Mouse (Mus musculus) forebrain, embryonic 11.5 days (tissue): ENCODE measurements around the gene Bmper. TPM values are rescaled to one million over a fixed set of nuclear protein-coding genes. Genes with fewer than 3 reads are reported as not detected.

ENCODE experiments used
- ATAC-seq: fragments of 200-750 bp; cut with Nextera tagmentation; replicated peaks from 2 replicates; pipeline ENCODE4 v1.8.0; 2017; ENCODE audit warnings: moderate TSS enrichment; ENCODE audit not compliant: low FRiP score
- DNase-seq: peaks from one replicate; pipeline ENCODE4 v3.0.0-alpha.2; 2017; ENCODE audit warnings: low spot score
- H3K27ac ChIP-seq: fragments of 300-500 bp; sonication (generic); 2 replicates; pipeline ENCODE4 v1.5.1; 2014; ENCODE audit warnings: low read depth, low read length
- H3K27me3 ChIP-seq: fragments of 300-500 bp; sonication (generic); 2 replicates; pipeline ENCODE4 v1.6.1; 2014; ENCODE audit warnings: mild to moderate bottlenecking, low read length, mixed read lengths; ENCODE audit not compliant: control insufficient read depth, insufficient read depth
- H3K36me3 ChIP-seq: fragments of 300-500 bp; sonication (generic); 2 replicates; pipeline ENCODE4 v1.6.1; 2014; ENCODE audit warnings: mild to moderate bottlenecking, low read length, moderate library complexity, mixed read lengths; ENCODE audit not compliant: control insufficient read depth, insufficient read depth
- H3K4me1 ChIP-seq: fragments of 300-500 bp; sonication (generic); replicated peaks from 2 replicates; pipeline ENCODE4 v1.6.1; 2014; ENCODE audit warnings: low read length, mixed read lengths; ENCODE audit not compliant: control insufficient read depth, insufficient read depth
- H3K4me2 ChIP-seq: fragments of 300-500 bp; sonication (generic); 2 replicates; pipeline ENCODE4 v1.6.1; 2014; ENCODE audit warnings: low read depth, mild to moderate bottlenecking, low read length, moderate library complexity, mixed read lengths; ENCODE audit not compliant: severe bottlenecking
- H3K4me3 ChIP-seq: fragments of 300-500 bp; sonication (generic); 2 replicates; pipeline ENCODE4 v1.5.1; 2014; ENCODE audit warnings: low read depth, low read length
- H3K9ac ChIP-seq: fragments of 300-500 bp; sonication (generic); 2 replicates; pipeline ENCODE4 v1.6.1; 2014; ENCODE audit warnings: low read length
- H3K9me3 ChIP-seq: fragments of 300-500 bp; sonication (generic); 2 replicates; pipeline ENCODE4 v1.6.1; 2016; ENCODE audit warnings: low read length, mixed read lengths; ENCODE audit not compliant: control insufficient read depth
- WGBS: fragments of 180-500 bp; shearing (Covaris S2); extraction: QIAGEN DNeasy Blood & Tissue Kit; methylation state at CpG from one replicate; pipeline ENCODE4 v1.1.7; 2014; 5-methylcytosine and 5-hydroxymethylcytosine counted together
- polyA plus RNA-seq: library from polyadenylated mRNA; unstranded; fragments of >200 nt; fragmentation: Nextera tagmentation; extraction: Ambion mirVana; gene quantifications from 2 replicates; pipeline ENCODE4 v1.2.1, GENCODE M21; 2014

Gene Bmper
- polyA plus RNA-seq, 1 experiment from 2014 or later = 8.5 TPM

DNA sequence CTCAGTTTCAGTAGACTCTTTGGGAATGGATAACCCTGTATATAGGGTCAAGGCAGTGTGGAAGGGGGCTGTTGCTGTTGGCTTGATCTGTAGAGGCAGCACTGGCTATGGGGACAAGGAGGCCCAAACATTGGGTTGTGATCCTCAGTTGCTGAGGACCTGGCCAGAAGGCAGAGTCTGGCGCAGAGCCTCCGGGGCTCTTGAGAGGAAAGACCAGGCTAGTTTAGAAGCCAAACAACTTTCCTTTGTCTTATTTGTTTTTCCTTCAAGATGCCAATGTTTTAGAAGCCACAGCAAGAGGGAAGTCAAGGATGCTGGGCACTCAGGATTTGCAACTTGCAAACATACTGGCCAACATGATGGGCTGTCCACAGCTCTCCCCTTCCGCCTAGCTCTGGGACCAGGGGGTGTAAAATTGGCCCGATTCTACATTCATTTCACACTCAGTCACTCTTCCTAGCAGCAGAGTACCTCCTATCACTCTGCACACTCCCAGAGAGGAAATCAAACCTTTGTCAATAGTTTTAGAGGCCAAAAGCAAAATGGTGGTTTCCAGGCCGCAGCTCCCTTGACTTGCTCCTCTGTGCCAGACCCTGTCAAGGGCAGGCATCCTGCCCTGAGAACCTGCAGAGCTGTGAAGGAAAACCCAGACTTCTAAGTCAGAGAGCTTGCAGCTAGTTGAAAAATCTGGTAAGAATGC lies 92.9 kb downstream of the Bmper start:
- ATAC-seq (no peak), DNase-seq (no peak)
- no peaks in the 10 kb centered on the region for H3K4me1 ChIP-seq
- H3K36me3 ChIP-seq = no peaks in the 10 kb centered on the region
- H3K4me2 ChIP-seq = no peak overlapping the region
- no peaks in the 10 kb centered on the region for H3K9me3 ChIP-seq
- WGBS = 93% methylated on average over 5 of the region's 5 CpGs
- H3K4me3 ChIP-seq = no peak overlapping the region
- H3K27me3 ChIP-seq = no peaks in the 10 kb centered on the region
- H3K27ac ChIP-seq = no peak overlapping the region
- no peak overlapping the region for H3K9ac ChIP-seq

DNA sequence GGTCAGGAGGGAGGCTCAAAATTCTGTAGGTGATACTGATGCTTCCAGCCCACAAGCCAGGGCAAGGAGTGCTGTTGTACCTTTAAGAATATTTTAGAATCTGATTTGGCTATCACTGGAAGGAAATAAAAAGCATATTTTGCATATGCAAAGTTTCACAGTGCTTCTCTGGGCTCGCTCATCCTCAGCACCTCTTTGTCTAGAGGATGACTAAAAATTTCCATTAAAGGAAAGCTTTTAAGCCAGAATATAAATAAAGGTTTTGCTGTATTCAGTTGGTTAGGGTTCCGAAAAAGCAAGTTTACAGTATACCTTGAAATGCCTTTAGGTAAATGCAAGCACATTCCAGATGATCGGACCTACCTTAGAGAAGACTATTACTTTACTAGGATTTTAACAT lies 105.0 kb downstream of the Bmper start:
- ATAC-seq (no peak), DNase-seq (no peak)
- Histone ChIP-seq H3K36me3 (no peaks in the 10 kb centered on the region), H3K9me3 (no peaks in the 10 kb centered on the region), H3K27me3 (no peaks in the 10 kb centered on the region), H3K4me1 (no peaks in the 10 kb centered on the region; the same call in 1 of the 2 replicates), H3K9ac (no peak overlapping the region), H3K4me2 (no peak overlapping the region), H3K27ac (no peak overlapping the region), H3K4me3 (no peak overlapping the region)
- 90% methylated on average over 3 of the region's 3 CpGs for WGBS

DNA sequence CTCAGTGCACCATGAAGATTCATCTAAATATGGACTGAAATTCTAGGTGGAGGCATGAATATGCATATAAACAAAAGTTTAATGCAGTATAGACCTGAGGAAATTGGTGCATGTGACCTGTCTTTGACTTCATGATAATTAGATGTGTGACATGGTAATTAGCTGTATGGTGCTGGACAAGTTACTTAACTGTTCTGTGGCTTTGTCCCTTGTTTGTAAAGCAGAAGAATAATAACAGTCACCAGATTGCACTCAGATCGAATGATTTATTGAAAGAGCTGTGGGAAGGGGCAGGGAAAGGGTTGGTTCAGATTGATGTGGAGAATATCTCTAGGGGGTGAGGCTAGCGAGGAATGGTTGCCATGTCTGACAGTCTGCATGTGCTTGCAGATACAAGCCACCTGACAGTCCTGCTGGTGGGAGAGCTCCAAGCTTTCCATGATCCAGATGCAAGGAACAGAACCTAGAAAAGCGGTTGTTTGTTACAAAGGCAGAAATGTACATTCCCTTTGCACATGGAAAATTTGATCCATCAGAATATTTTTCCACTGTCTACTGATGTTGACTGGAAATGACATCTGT lies 110.3 kb downstream of the Bmper start:
- H3K27ac ChIP-seq = no peak overlapping the region
- ATAC-seq (no peak; the same call in 1 of the 2 replicates), DNase-seq (no peak)
- no peaks in the 10 kb centered on the region for H3K36me3 ChIP-seq
- no peaks in the 10 kb centered on the region for H3K27me3 ChIP-seq
- no peak overlapping the region for H3K9ac ChIP-seq
- no peaks in the 10 kb centered on the region; the same call in 1 of the 2 replicates for H3K9me3 ChIP-seq
- no peaks in the 10 kb centered on the region; the same call in 1 of the 2 replicates for H3K4me1 ChIP-seq
- 65% methylated on average over 3 of the region's 3 CpGs for WGBS
- H3K4me3 ChIP-seq = no peak overlapping the region
- no peak overlapping the region for H3K4me2 ChIP-seq

DNA sequence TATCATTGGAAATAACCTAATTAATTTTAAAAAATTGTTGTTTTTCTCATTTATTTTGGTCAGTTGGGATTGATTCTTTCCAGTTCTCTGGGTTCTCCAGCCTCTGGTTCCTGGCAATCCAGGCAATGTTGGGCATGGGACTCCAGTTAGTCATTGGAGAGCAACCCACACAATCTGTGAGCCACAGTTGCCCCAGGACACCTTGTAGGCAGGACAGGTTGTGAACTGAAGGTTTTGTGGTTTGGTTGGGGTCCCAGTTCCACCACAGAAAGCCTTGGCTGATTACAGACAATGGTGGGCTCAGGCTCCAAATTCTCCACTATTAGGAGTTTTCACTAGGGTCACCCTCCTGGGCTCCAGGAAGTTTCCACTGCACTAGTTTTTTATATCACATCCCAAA lies 117.7 kb downstream of the Bmper start:
- H3K36me3 ChIP-seq = no peaks in the 10 kb centered on the region
- H3K4me1 ChIP-seq = no peaks in the 10 kb centered on the region
- no peaks in the 10 kb centered on the region; the same call in 1 of the 2 replicates for H3K9me3 ChIP-seq
- H3K4me2 ChIP-seq = no peak overlapping the region
- no peak for ATAC-seq
- DNase-seq = no peak
- no peak overlapping the region for H3K4me3 ChIP-seq
- H3K27me3 ChIP-seq = no peaks in the 10 kb centered on the region
- H3K9ac ChIP-seq = no peak overlapping the region
- no peak overlapping the region for H3K27ac ChIP-seq

DNA sequence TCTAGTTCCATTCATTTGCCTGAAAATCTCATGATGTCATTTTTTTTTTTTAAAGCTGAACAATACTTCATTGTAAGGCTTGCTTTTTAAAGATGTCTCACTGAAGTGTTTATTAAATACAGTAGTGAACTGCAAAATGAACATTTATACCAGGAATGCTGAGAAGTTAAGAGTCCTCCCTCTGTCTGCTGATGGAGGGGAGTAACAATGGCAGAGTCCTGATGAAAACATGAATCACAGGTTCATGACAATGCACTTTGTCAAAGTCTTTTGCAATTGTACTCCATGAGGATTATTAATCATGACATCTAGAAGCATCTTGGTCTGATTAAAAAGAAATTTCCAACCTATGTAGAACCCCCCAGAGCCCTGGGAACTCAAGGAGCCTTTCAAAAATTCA lies 118.4 kb downstream of the Bmper start:
- no peaks in the 10 kb centered on the region; the same call in 1 of the 2 replicates for H3K9me3 ChIP-seq
- no peak for DNase-seq
- ATAC-seq = no peak
- no peaks in the 10 kb centered on the region for H3K27me3 ChIP-seq
- no peak overlapping the region for H3K4me3 ChIP-seq
- H3K4me2 ChIP-seq = no peak overlapping the region
- H3K4me1 ChIP-seq = no peaks in the 10 kb centered on the region
- H3K27ac ChIP-seq = no peak overlapping the region
- H3K36me3 ChIP-seq = no peaks in the 10 kb centered on the region
- no peak overlapping the region for H3K9ac ChIP-seq

DNA sequence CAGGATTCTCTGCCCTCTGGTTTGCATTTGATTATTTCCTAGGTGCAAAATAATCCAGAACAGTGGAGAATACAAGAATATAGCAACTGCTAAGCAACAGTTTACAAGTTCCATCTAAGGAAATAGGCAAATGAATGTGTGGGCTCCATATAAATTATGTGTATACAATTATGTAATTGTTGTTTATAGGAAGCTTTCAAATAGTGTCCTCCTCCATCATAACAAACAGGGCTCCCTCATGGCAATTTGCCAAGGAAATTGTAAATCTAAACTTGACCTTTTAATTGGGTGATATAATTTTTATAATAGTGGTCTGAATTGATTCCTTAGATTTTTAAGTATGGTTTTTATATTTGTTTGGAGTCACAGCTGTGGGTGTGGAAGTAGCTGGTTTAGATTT lies 121.5 kb downstream of the Bmper start:
- DNase-seq = no peak
- H3K36me3 ChIP-seq = no peaks in the 10 kb centered on the region
- H3K9ac ChIP-seq = no peak overlapping the region
- no peaks in the 10 kb centered on the region for H3K4me1 ChIP-seq
- ATAC-seq = no peak
- H3K4me2 ChIP-seq = no peak overlapping the region
- no peaks in the 10 kb centered on the region for H3K9me3 ChIP-seq
- no peak overlapping the region for H3K27ac ChIP-seq
- no peak overlapping the region for H3K4me3 ChIP-seq
- no peaks in the 10 kb centered on the region for H3K27me3 ChIP-seq

DNA sequence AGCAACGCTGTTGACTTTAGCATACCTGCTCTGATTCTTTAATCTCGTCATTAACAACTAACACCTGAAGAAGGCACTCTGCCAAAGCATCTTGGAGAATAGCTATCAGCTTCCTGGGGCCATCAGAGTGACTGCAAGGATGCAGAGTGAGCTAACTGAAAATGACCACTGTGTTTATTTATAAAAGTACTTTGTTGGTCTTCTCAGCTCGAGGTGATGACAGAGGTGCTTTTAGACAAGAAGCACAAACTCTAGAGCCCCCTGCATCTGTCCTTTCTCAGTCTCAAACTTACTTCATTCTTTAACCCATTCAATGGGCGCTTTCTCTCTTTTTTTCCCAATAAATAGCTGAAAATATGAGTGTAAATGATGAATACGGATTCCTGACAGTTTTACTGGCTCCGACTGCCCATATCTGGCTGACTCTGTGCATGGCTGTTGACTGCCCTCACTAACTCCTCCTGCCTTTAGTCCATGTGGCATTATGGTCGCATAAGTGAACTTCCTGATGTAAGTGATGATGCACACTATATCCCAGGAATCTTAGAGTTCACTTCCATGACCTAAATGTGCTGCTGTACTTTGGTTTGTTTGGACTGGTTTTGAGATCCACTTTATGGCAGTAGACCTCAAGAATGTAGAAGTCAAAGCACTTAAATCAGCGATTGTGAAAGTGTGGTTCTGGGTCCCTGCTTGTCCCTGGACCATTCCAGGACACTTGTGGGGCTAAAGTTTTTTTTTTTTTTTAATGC lies 122.4 kb downstream of the Bmper start:
- WGBS = 83% methylated on average over 8 of the region's 8 CpGs
- no peaks in the 10 kb centered on the region for H3K4me1 ChIP-seq
- no peak overlapping the region for H3K9ac ChIP-seq
- H3K27ac ChIP-seq = no peak overlapping the region
- no peaks in the 10 kb centered on the region for H3K27me3 ChIP-seq
- no peak for DNase-seq
- no peak overlapping the region for H3K4me3 ChIP-seq
- H3K4me2 ChIP-seq = no peak overlapping the region
- no peak for ATAC-seq
- no peaks in the 10 kb centered on the region for H3K36me3 ChIP-seq
- no peaks in the 10 kb centered on the region for H3K9me3 ChIP-seq

DNA sequence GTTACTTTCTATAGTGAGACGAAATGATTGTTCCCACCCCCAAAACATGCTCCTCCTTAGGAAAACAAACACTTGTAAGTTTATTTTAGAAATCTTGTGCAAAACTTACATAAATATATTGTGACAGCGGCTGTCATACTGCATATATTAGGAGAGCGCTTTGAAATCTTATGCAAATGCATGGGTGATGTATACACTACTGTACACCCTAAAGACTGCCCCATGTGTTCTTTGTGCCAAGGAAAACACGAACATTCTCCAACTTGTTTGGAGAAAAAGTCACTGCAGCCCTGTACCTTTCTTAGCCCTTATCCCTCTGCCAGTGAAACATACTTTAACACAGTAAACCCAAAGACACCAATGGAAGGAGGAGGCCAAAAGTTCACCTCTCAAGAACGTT lies 126.7 kb downstream of the Bmper start:
- H3K4me1 ChIP-seq = no peaks in the 10 kb centered on the region
- H3K4me3 ChIP-seq = no peak overlapping the region
- H3K9me3 ChIP-seq = no peaks in the 10 kb centered on the region
- H3K9ac ChIP-seq = no peak overlapping the region
- DNase-seq (no peak), ATAC-seq (no peak)
- H3K4me2 ChIP-seq = no peak overlapping the region
- no peaks in the 10 kb centered on the region for H3K36me3 ChIP-seq
- H3K27ac ChIP-seq = no peak overlapping the region
- H3K27me3 ChIP-seq = no peaks in the 10 kb centered on the region
- 92% methylated on average over 5 of the region's 5 CpGs for WGBS
